Mouse (Mus musculus) forebrain, embryonic 16.5 days (tissue): Measurements from ENCODE around the gene Tnfsf13. TPM values are rescaled to one million over a fixed set of nuclear protein-coding genes. Genes with fewer than 3 reads are reported as not detected.
"Not testable (repeated sequence)": the region's sequence is repeated elsewhere in the genome, so short reads cannot be mapped to it uniquely, and the experiment has no call there.

Experiments
- ATAC-seq: fragments of 200-750 bp; cut with Nextera tagmentation; 2 replicates; pipeline ENCODE4 v1.8.0; 2017; ENCODE audit warnings: mild to moderate bottlenecking, moderate library complexity
- H3K27ac ChIP-seq: fragments of 300-500 bp; sonication (generic); 2 replicates; pipeline ENCODE4 v1.5.1; 2014; ENCODE audit warnings: low read length, control low read depth
- H3K27me3 ChIP-seq: fragments of 300-500 bp; sonication (generic); replicated peaks from 2 replicates; pipeline ENCODE4 v1.6.1; 2014; ENCODE audit warnings: low read length; ENCODE audit not compliant: control insufficient read depth, insufficient read depth
- H3K36me3 ChIP-seq: fragments of 300-500 bp; sonication (generic); 2 replicates; pipeline ENCODE4 v1.6.1; 2014; ENCODE audit not compliant: control insufficient read depth, insufficient read depth
- H3K4me1 ChIP-seq: fragments of 300-500 bp; sonication (generic); replicated peaks from 2 replicates; pipeline ENCODE4 v1.6.1; 2014; ENCODE audit warnings: low read length; ENCODE audit not compliant: control insufficient read depth, insufficient read depth
- H3K4me2 ChIP-seq: fragments of 300-500 bp; sonication (generic); 2 replicates; pipeline ENCODE4 v1.6.1; 2014; ENCODE audit warnings: mild to moderate bottlenecking, low read length, control low read depth
- H3K4me3 ChIP-seq: fragments of 300-500 bp; sonication (generic); replicated peaks from 2 replicates; pipeline ENCODE4 v1.5.1; 2014; ENCODE audit warnings: mild to moderate bottlenecking, low read length, control low read depth
- H3K9ac ChIP-seq: fragments of 300-500 bp; sonication (generic); replicated peaks from 2 replicates; pipeline ENCODE4 v1.6.1; 2014; ENCODE audit warnings: low read depth, low read length, control low read depth
- H3K9me3 ChIP-seq: fragments of 300-500 bp; sonication (generic); 2 replicates; pipeline ENCODE4 v1.6.1; 2016; ENCODE audit warnings: low read length; ENCODE audit not compliant: control insufficient read depth
- WGBS: fragments of 180-500 bp; shearing (Covaris S2); extraction: QIAGEN DNeasy Blood & Tissue Kit; methylation state at CpG from one replicate; pipeline ENCODE4 v1.1.7; 2014; 5-methylcytosine and 5-hydroxymethylcytosine counted together
- polyA plus RNA-seq: library from polyadenylated mRNA; unstranded; fragments of >200 nt; fragmentation: Nextera tagmentation; extraction: Ambion mirVana; gene quantifications from 2 replicates; pipeline ENCODE4 v1.2.1, GENCODE M21; 2015

Gene Tnfsf13
- polyA plus RNA-seq: 0.34 and 0.46 TPM in 2 replicates

- H3K4me2 ChIP-seq: no peak within 1 kb of the TSS
- H3K9ac ChIP-seq: 0 out of 2 replicates have a peak within 1 kb of the TSS, but pooled peaks have one; percentile 29
- H3K36me3 ChIP-seq: no peaks in the 10 kb centered on the region
- H3K27ac ChIP-seq: peak within 1 kb of the TSS; percentile 65
- no peaks in the 10 kb centered on the region for H3K27me3 ChIP-seq
- 43% methylated on average over 10 of the region's 10 CpGs for WGBS
- H3K9me3 ChIP-seq: no peaks in the 10 kb centered on the region
- peaks cover 31% of the 10 kb centered on the region for H3K4me1 ChIP-seq
- H3K4me3 ChIP-seq: no peak within 1 kb of the TSS
- ATAC-seq: no peak
Observed at GRCm38 (mm10) chr11:69685526-69686148, at the start of gene Tnfsf13. Gene Tnfsf13 (minus strand): TSS chr11:69685784.

GRCm38 (mm10) chr11:69731408-69731807 is 45.8 kb upstream of the Tnfsf13 start:
- peaks cover 20% of the 10 kb centered on the region for H3K36me3 ChIP-seq
- WGBS: 94% methylated on average over 2 of the region's 3 CpGs
- not testable (repeated sequence) for H3K4me1 ChIP-seq, H3K27me3 ChIP-seq, H3K4me2 ChIP-seq, H3K9me3 ChIP-seq, H3K9ac ChIP-seq, H3K4me3 ChIP-seq, ATAC-seq, H3K27ac ChIP-seq

DNA sequence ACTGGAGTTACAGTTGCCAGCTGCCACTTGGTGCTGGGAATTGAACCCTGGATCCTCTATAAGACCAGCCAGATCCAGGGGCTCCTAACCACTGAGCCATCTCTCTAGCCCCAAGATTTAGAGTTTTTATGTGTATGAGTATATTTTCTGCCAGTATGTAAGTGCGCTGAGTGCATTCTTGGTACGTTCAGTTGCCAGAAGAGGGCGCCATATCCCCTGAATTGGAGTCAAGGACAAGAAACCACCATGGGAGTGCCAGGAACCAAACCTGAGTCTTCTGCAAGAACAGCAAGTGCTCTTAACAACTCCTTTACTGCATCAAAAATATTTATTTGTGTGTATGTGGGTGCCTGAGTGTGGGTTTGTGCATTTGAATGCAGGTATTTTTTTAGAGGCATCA is 43.5 kb upstream of the Tnfsf13 start:
- ATAC-seq: no peak
- WGBS: 18% methylated on average over 3 of the region's 3 CpGs
- Histone ChIP-seq H3K36me3 (peaks cover under 1% of the 10 kb centered on the region), H3K4me1 (no peaks in the 10 kb centered on the region), H3K9me3 (no peaks in the 10 kb centered on the region), H3K27me3 (no peaks in the 10 kb centered on the region), H3K4me2 (no peak overlapping the region), H3K27ac (no peak overlapping the region), H3K4me3 (no peak overlapping the region), H3K9ac (no peak overlapping the region)

- no peak for ATAC-seq
- 38% methylated on average over 5 of the region's 5 CpGs for WGBS
- Histone ChIP-seq H3K4me1 (no peaks in the 10 kb centered on the region), H3K27me3 (no peaks in the 10 kb centered on the region), H3K9me3 (no peaks in the 10 kb centered on the region), H3K4me3 (no peak overlapping the region), H3K4me2 (no peak overlapping the region), H3K36me3 (no peaks in the 10 kb centered on the region), H3K27ac (no peak overlapping the region), H3K9ac (no peak overlapping the region)
Observed at GRCm38 (mm10) chr11:69725951-69726350, 40.4 kb upstream of the Tnfsf13 start.

GRCm38 (mm10) chr11:69723074-69723473 is 37.5 kb upstream of the Tnfsf13 start:
- H3K27me3 ChIP-seq: no peaks in the 10 kb centered on the region
- ATAC-seq: no peak
- WGBS: 51% methylated on average over 2 of the region's 2 CpGs
- H3K9ac ChIP-seq: no peak overlapping the region
- no peak overlapping the region for H3K4me2 ChIP-seq
- H3K4me3 ChIP-seq: no peak overlapping the region
- H3K9me3 ChIP-seq: no peaks in the 10 kb centered on the region
- H3K36me3 ChIP-seq: no peaks in the 10 kb centered on the region
- H3K27ac ChIP-seq: no peak overlapping the region
- H3K4me1 ChIP-seq: no peaks in the 10 kb centered on the region

GRCm38 (mm10) chr11:69720852-69721251 is 35.3 kb upstream of the Tnfsf13 start:
- Histone ChIP-seq H3K4me3 (no peak overlapping the region), H3K36me3 (no peaks in the 10 kb centered on the region), H3K27ac (no peak overlapping the region), H3K27me3 (no peaks in the 10 kb centered on the region), H3K4me1 (no peaks in the 10 kb centered on the region), H3K4me2 (no peak overlapping the region), H3K9me3 (no peaks in the 10 kb centered on the region), H3K9ac (no peak overlapping the region)
- 81% methylated on average over 6 of the region's 6 CpGs for WGBS
- no peak for ATAC-seq

DNA sequence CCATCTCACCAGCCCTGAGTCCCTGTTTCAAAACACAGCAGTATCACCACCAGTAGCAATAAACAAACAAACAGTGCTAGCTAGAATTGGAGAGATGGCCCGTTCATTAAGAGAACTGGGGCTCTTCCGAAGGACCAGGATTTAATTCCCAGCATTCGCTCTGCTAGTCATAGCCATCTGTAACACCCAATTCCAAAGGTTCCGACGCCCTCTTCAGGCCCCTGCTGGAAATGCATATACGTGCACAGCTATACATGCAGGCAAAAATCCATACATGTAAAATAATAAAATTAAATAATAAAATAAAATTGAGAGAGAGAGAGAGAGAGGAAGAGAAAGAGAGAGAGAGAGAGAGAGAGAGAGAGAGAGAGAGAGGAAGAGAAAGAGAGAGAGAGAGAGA is 33.8 kb upstream of the Tnfsf13 start:
- Histone ChIP-seq H3K36me3 (no peaks in the 10 kb centered on the region), H3K4me1 (no peaks in the 10 kb centered on the region), H3K9ac (no peak overlapping the region), H3K27me3 (no peaks in the 10 kb centered on the region), H3K4me3 (no peak overlapping the region), H3K4me2 (no peak overlapping the region), H3K9me3 (no peaks in the 10 kb centered on the region), H3K27ac (no peak overlapping the region)
- no peak for ATAC-seq
- 70% methylated on average over 6 of the region's 6 CpGs for WGBS

- no peaks in the 10 kb centered on the region for H3K27me3 ChIP-seq
- H3K4me2 ChIP-seq: no peak overlapping the region
- no peaks in the 10 kb centered on the region for H3K36me3 ChIP-seq
- H3K4me3 ChIP-seq: no peak overlapping the region
- no peaks in the 10 kb centered on the region for H3K9me3 ChIP-seq
- no peak overlapping the region for H3K9ac ChIP-seq
- H3K27ac ChIP-seq: no peak overlapping the region
- no peak for ATAC-seq
- H3K4me1 ChIP-seq: no peaks in the 10 kb centered on the region
- WGBS: 25% methylated on average over 15 of the region's 15 CpGs
Observed at GRCm38 (mm10) chr11:69718661-69719060, 33.1 kb upstream of the Tnfsf13 start.

GRCm38 (mm10) chr11:69716953-69717352 is 31.4 kb upstream of the Tnfsf13 start:
- 75% methylated on average over 4 of the region's 4 CpGs for WGBS
- Histone ChIP-seq H3K27me3 (no peaks in the 10 kb centered on the region), H3K4me1 (no peaks in the 10 kb centered on the region), H3K4me3 (no peak overlapping the region), H3K9ac (no peak overlapping the region), H3K9me3 (no peaks in the 10 kb centered on the region), H3K36me3 (no peaks in the 10 kb centered on the region), H3K27ac (no peak overlapping the region), H3K4me2 (no peak overlapping the region)
- no peak for ATAC-seq

DNA sequence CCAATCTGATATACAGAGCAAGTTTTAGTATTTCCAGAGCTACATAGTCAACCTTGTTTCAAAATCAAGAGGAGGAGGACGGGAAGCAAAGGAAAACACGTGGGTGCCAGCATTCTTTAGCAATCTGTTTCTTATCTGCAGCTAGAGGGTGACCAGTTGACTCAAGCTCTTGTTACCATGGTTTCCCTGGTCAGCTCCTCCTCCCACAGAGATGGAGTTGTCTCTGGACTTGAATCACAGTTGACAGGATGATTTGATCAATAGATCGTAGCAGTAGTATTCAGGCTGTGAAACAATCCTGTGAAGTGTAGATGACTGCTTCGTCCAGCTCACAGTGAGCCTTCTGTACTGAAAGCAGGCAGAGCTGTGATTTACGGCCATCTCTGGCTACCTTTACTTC is 30.3 kb upstream of the Tnfsf13 start:
- ATAC-seq: no peak

More for the DNA sequence above, 30.3 kb upstream of the Tnfsf13 start:
- WGBS: 50% methylated on average over 5 of the region's 5 CpGs
- Histone ChIP-seq H3K4me2 (no peak overlapping the region), H3K27me3 (no peaks in the 10 kb centered on the region), H3K36me3 (no peaks in the 10 kb centered on the region), H3K9me3 (no peaks in the 10 kb centered on the region), H3K4me3 (no peak overlapping the region), H3K27ac (no peak overlapping the region), H3K9ac (no peak overlapping the region), H3K4me1 (no peaks in the 10 kb centered on the region)
